In the genomic region with DNA sequence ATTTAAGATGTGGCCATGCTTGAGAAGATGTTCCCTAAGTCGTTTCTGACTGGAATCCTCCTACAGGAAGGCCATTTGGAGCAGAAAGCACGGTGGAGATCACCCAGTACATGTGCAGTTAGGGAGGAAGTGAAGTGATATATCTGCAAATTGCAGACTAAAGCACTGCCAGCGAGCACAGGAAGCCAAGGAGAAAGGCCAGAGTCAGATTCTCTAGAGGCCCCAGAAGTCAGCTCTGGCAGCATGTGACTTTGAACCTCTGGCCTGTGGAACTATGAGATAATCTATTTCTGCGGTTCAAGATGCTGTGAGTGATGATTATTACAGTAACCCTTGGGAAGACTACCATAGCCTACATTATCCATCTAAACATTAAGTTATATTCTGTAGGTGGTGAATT, we compare ENCODE assay signal across 15 mouse cellular contexts.
DNase-seq lines count a peak whose midpoint lies in the region; ATAC-seq and TF ChIP-seq lines count a peak whose summit lies in the region.
"Had no signal": no experiment of that assay in that cellular context is flagged by ENCODE, and none has a peak within 500 bp of the region (broad histone marks: within the 10 kb centered on the region; RNA-seq: fewer than 3 reads in every experiment).

No protein-coding gene starts in this region.

- H3K4me3 ChIP-seq in heart, embryonic 12.5 days = no peak overlapping the region
- no peak overlapping the region for H3K4me3 ChIP-seq in lung, embryonic 14.5 days (ENCODE audit: low read depth, low read length)
- H3K4me3 ChIP-seq in lung, postnatal 0 days (ENCODE audit: low read depth, low read length) = no peak overlapping the region
- no peak overlapping the region for H3K4me3 ChIP-seq in forebrain, embryonic 16.5 days (replicated peaks; ENCODE audit: low read length)
- H3K4me3 ChIP-seq: embryonic facial prominence, embryonic 13.5 days; forebrain, embryonic 13.5 days; heart, adult 2 months; hindbrain, embryonic 15.5 days had no signal

- TF ChIP-seq CTCF in lung, embryonic 14.5 days (IDR thresholded peaks at IDR 0.05; ENCODE audit: low read depth) = no peak
- no peak for TF ChIP-seq CTCF in lung, postnatal 0 days (IDR thresholded peaks at IDR 0.05)

- no peak for ATAC-seq in heart, embryonic 12.5 days (ENCODE audit: insufficient number of reproducible peaks, low FRiP score)
- ATAC-seq in lung, embryonic 14.5 days (ENCODE audit: insufficient read depth) = no peak
- no peak for ATAC-seq in lung, postnatal 0 days
- ATAC-seq in forebrain, embryonic 16.5 days = no peak
- ATAC-seq: forebrain, embryonic 13.5 days had no signal

- 45% methylated on average over 4 of the region's 4 CpGs for WGBS in heart, embryonic 12.5 days
- 57% methylated on average over 4 of the region's 4 CpGs for WGBS in lung, embryonic 14.5 days
- 51% methylated on average over 4 of the region's 4 CpGs for WGBS in lung, postnatal 0 days
- 83% methylated on average over 4 of the region's 4 CpGs for WGBS in forebrain, embryonic 16.5 days

- no peak for TF ChIP-seq EP300 in lung, postnatal 0 days (IDR thresholded peaks at IDR 0.05)

- no peak overlapping the region for H3K9ac ChIP-seq in heart, embryonic 12.5 days
- H3K9ac ChIP-seq in lung, embryonic 14.5 days = no peak overlapping the region
- H3K9ac ChIP-seq in lung, postnatal 0 days (replicated peaks; ENCODE audit: low read depth) = no peak overlapping the region
- no peak overlapping the region for H3K9ac ChIP-seq in forebrain, embryonic 16.5 days (replicated peaks; ENCODE audit: low read depth, low read length)
- H3K9ac ChIP-seq: embryonic facial prominence, embryonic 13.5 days; forebrain, embryonic 13.5 days; hindbrain, embryonic 15.5 days had no signal

- 0 out of 2 replicates have a peak, but pooled peaks cover 4% of the 10 kb centered on the region for H3K4me1 ChIP-seq in heart, embryonic 12.5 days (replicated peaks)
- H3K4me1 ChIP-seq in lung, embryonic 14.5 days (ENCODE audit: insufficient read depth) = no peaks in the 10 kb centered on the region
- no peaks in the 10 kb centered on the region for H3K4me1 ChIP-seq in lung, postnatal 0 days (ENCODE audit: insufficient read depth, low read depth, low read length)
- no peaks in the 10 kb centered on the region for H3K4me1 ChIP-seq in forebrain, embryonic 16.5 days (replicated peaks; ENCODE audit: control insufficient read depth, insufficient read depth, low read length)
- H3K4me1 ChIP-seq: embryonic facial prominence, embryonic 13.5 days; hindbrain, embryonic 15.5 days had no signal

- no peaks in the 10 kb centered on the region for H3K27me3 ChIP-seq in heart, embryonic 12.5 days (replicated peaks)
- H3K27me3 ChIP-seq in lung, embryonic 14.5 days (ENCODE audit: insufficient read depth, low read length) = no peaks in the 10 kb centered on the region
- no peaks in the 10 kb centered on the region for H3K27me3 ChIP-seq in lung, postnatal 0 days (replicated peaks; ENCODE audit: insufficient read depth, low read length)
- H3K27me3 ChIP-seq in forebrain, embryonic 16.5 days (replicated peaks; ENCODE audit: control insufficient read depth, insufficient read depth, low read length) = no peaks in the 10 kb centered on the region
- H3K27me3 ChIP-seq: embryonic facial prominence, embryonic 13.5 days; forebrain, embryonic 13.5 days; hindbrain, embryonic 15.5 days had no signal

- no peak overlapping the region for H3K27ac ChIP-seq in heart, embryonic 12.5 days (ENCODE audit: poor library complexity, severe bottlenecking)
- H3K27ac ChIP-seq in lung, embryonic 14.5 days (ENCODE audit: low read depth) = no peak overlapping the region
- no peak overlapping the region for H3K27ac ChIP-seq in lung, postnatal 0 days (ENCODE audit: low read length)
- no peak overlapping the region for H3K27ac ChIP-seq in forebrain, embryonic 16.5 days (ENCODE audit: low read length)
- H3K27ac ChIP-seq: embryonic facial prominence, embryonic 13.5 days; forebrain, embryonic 13.5 days; heart, adult 2 months; hindbrain, embryonic 15.5 days had no signal

- H3K4me2 ChIP-seq in heart, embryonic 12.5 days = no peak overlapping the region
- H3K4me2 ChIP-seq in lung, embryonic 14.5 days = no peak overlapping the region
- H3K4me2 ChIP-seq in lung, postnatal 0 days (replicated peaks; ENCODE audit: low read depth, low read length) = no peak overlapping the region
- no peak overlapping the region for H3K4me2 ChIP-seq in forebrain, embryonic 16.5 days (ENCODE audit: low read length)
- H3K4me2 ChIP-seq: embryonic facial prominence, embryonic 13.5 days; forebrain, embryonic 13.5 days; hindbrain, embryonic 15.5 days had no signal

- no peaks in the 10 kb centered on the region for H3K36me3 ChIP-seq in heart, embryonic 12.5 days
- no peaks in the 10 kb centered on the region for H3K36me3 ChIP-seq in lung, embryonic 14.5 days (ENCODE audit: insufficient read depth)
- no peaks in the 10 kb centered on the region for H3K36me3 ChIP-seq in lung, postnatal 0 days (ENCODE audit: insufficient read depth, low read length)
- no peaks in the 10 kb centered on the region for H3K36me3 ChIP-seq in forebrain, embryonic 16.5 days (ENCODE audit: control insufficient read depth, insufficient read depth)
- H3K36me3 ChIP-seq: embryonic facial prominence, embryonic 13.5 days; hindbrain, embryonic 15.5 days had no signal

- peak; percentile 22 to 55 for DNase-seq in heart, adult 18-20 months
- peak; percentile 15 for DNase-seq in lung, embryonic 14.5 days
- DNase-seq in lung, postnatal 0 days (ENCODE audit: low spot score) = no peak
- DNase-seq in gastrocnemius, postnatal 25 days = peak; percentile 24
- DNase-seq in naive thymus-derived CD4-positive, alpha-beta T cell, adult 2 months (ENCODE audit: low read depth) = peak; percentile 49
- no peak for DNase-seq in layer of hippocampus, adult 18-20 months (ENCODE audit: low spot score in 2 of 2)
- DNase-seq: cerebellum, postnatal 25 days; layer of hippocampus, adult 9-11 months; lung, postnatal 36 days had no signal

- H3K9me3 ChIP-seq in heart, embryonic 12.5 days (replicated peaks) = no peaks in the 10 kb centered on the region
- H3K9me3 ChIP-seq in lung, embryonic 14.5 days (ENCODE audit: low read depth, low read length) = no peaks in the 10 kb centered on the region
- H3K9me3 ChIP-seq in lung, postnatal 0 days (ENCODE audit: low read length) = no peaks in the 10 kb centered on the region
- no peaks in the 10 kb centered on the region for H3K9me3 ChIP-seq in forebrain, embryonic 16.5 days (ENCODE audit: control insufficient read depth, low read length)
- H3K9me3 ChIP-seq: embryonic facial prominence, embryonic 13.5 days; forebrain, embryonic 13.5 days; hindbrain, embryonic 15.5 days had no signal

Comparison
In these comparisons a context has a peak if more than half of its experiments do, and no peak if none do; other contexts are left out.
1. DNase-seq: peak in heart, adult 18-20 months (2 of 2), lung, embryonic 14.5 days (single experiment), gastrocnemius, postnatal 25 days (single experiment) and naive thymus-derived CD4-positive, alpha-beta T cell, adult 2 months (single experiment); none in lung, postnatal 0 days (single experiment) and layer of hippocampus, adult 18-20 months (0 of 2).